Mouse (Mus musculus) embryonic fibroblast, embryonic 13.5 days (primary cell): ENCODE data around the gene Sh3bgrl.

Experiments used
- CTCF ChIP-seq: IDR thresholded peaks from 2 replicates; pipeline ENCODE4 v1.5.1; 2011; ENCODE audit warnings: mild to moderate bottlenecking, control low read depth, low read length, moderate library complexity, borderline replicate concordance; ENCODE audit not compliant: insufficient read depth
- POLR2A ChIP-seq: IDR thresholded peaks from 2 replicates; pipeline ENCODE4 v1.6.1; 2011; ENCODE audit warnings: low read depth, mild to moderate bottlenecking, control low read depth, low read length, moderate library complexity

DNA sequence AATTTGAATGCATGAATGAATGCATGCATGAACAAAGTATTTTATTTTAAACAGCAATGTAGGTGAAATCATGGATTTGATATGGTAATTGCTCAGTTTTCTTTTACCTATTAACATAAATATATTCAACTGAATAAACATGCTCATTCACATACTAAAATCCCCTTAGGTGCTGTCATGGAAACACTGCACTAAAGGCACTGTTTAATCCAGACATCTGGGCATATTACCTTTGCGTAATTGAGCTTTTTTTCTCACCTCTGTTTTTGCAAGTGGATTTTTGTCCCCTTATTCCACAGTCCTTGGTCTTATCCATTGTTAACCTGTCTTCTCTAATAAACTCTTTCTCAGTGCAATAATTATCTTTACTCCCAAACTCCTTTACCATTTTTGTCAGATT lies 17.7 kb downstream of the Sh3bgrl start:
- TF ChIP-seq CTCF: no peak
- TF ChIP-seq POLR2A: no peak
